Mouse (Mus musculus) layer of hippocampus, adult 9-11 months (tissue): ENCODE measurements at regions not wholly inside any gene's neighbourhood (a gene's known extent, or its start where the extent isn't known, plus 50 kb on each side); places are given as distances from the start of the nearest gene placed in this dataset.

Source experiments
- DNase-seq: peaks from one replicate; pipeline ENCODE4 v3.0.0; 2022

DNA sequence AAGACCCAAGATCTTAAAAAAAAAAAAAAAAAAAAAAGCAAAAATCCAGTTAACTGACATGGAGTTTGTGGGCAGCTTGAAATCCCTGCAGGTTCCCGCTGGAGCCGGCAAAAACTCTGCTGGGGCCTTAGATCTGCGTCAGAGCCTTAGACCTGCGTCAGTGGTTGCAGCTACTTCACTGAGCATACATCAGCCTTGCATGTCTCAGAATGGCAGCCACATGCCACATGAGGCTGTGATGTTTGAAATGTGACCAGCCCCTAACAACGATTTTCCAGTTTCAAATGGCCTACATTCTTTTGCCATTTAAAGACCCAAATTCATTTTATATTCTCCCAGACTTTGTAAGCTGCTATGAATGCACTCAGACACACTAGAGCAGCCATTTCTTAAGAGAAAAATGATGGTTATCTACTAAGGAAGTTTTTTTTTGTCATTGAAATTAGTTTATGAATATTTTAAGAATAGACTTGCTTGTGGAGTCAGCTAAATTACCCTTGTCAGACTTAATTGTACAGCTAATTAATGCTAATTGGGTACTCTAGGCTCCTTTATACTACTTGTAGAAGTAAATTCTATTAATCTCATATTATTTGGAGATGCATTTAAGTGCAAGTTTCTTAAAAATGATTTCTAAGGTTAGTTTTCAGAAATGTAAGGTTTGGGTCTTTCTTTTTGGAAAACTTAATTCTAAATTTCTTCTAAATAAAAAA, 70.8 kb downstream of the Toporsl start:
- no peak for DNase-seq

DNA sequence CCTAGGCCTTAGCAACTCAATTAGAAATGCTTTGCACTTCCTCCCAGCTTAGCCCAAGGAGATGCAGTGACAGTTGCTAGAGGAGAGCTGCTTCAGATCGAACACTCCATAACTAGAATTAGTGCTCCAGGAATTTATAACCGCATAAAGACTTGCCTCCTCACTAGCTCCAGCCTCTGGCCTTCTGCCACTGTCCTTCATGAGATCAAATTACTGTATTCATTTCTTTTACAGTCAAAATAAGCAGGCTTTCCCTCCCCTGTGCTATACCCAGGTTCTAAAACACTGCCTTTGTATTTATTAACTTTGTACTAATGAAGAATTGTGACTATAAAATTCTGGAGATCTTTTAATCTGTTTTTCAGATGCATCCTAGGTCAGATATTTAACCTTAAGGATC, 104.8 kb upstream of the Olfr275 start:
- no peak for DNase-seq

DNA sequence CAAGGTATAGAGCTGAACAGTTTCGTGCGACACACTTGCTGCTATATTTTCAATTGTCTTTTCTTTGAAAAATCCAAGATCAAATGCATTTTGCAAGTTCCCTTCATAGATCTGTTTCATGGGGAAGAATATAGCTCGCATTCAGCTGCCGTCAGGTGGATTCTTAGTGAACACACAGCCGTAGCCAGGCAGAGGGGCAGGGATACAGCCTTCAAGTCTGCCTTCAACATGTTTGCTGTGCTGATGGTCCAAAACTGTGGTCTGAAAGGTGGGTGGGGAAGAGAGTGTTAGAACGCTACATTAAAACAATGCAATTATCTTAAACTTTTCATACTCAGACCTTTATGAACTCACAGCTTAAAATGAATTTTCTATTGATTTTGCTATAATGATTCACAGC, 88.2 kb upstream of the Olfr275 start:
- no peak for DNase-seq

DNA sequence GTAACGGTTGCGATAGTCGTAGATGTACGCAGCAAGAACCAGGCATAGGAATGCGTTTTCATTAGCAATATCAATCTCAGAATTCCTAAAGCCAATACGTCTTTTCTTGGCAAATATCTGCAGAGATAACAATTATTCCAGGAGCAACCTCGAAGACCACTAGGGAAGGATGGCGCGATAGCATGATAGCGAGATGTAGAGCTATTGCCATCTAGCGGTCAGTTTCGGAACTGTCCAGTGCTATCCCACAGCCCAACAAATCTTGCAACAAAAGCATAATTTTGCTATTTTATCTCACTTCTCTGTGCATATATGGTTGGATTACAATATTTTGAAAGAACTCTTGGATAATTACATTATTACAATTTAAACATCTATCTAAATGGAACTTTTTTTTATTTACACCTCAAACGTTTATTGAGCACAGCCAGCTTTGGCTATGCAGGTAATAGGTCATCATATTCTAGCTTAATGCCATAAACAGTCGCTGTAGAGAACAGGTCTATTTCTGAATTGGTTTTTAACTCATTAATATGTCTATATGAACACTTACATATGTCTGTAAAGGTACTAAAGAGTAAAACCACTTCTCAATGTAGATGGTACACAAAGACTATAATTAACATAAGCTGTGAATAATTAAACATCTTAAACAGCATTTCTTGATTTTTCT, 87.6 kb upstream of the Olfr275 start:
- peak; percentile 65 for DNase-seq

DNA sequence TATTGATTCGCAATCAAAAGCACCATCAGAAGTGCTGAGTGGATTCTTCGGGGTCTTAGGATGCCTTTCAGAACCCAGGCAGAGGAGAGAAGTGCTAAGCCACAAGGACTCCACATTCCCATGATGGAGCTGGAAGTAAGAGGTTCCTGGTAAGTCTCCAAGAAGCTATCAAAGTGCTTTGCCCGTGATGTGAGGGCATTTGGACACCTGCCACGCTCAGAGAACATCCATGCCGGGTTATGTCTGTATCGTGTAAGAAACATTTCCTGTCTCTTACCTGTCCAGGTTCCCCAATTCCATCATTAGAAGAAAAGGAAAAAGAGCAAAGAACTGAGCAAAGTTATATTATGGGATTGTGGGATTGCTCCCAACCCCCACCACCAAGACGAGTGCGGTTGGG, 81.3 kb upstream of the Olfr275 start:
- no peak for DNase-seq

DNA sequence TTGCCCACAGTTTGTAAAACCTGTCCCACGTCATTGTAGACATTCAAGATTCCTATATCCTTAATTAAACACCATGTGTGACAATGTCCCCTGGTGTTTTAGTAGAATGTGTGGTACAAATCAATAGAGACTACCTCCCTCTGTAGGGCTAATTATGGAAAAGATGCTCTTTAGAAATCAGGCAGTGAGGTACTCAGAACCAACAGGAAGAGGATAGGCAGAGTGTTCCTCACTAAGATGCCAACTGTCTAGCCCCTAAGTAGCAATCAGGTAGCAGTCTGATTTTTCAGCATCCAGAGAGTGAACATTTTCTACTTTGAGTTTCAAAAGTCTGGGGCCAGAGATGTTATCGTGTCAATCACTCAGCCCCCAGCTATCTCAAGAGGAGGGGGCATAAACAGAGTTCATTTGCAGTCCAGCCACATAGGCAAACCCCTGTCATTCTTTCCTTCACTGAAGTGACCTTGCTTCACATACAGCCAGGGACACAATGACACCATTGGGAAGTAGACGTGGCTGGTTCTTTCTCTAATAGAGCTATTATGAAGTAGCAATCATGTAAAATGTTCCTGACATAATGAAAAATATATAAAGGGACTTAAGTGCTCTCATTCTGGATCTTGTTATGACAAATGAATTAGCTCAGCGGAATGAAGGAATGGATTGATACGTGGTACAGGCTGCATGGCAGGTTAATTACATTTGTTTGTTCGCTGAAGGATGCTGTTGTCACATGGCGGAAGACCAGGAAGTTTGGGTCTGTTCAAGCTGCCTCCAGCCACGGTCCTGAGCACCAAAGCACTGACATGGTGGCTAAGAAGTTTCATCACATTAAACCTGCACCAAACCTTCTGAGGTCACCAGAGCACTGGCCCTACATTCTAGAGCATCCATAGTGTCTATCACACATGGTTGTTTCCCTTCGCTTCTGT, 74.6 kb upstream of the Olfr275 start:
- no peak for DNase-seq

DNA sequence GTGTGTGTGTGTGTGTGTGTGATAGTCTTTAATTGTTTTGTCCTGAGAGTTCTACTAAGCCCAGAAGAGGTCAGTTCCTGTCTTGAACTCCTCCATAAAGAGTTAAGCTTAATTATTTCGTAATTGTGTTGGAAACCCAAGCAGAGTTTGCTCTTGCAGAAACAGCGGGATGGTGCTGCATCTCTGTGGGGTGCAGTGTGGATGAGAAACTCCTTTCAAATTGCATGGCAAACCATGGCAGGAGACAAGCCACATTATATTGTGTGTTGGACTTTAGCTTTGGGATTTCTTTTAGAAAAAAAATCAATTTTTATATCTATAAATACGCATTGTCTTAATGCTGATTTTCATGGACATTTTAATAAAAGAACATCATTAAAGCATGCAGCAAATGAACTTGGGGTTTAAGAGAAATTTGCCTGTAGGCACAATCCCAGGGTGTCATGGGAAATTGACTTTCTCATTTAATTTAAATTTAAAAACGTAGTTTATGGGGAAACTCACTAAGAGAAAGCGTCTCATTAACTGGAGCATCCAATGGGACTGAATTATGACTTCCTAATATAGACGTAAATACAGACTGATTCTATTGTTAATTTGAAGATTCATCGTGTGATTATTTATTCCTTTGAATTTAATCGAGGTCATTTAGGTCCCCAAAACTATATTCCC, 61.4 kb upstream of the Olfr275 start:
- DNase-seq = no peak
